Mouse (Mus musculus) embryonic fibroblast, embryonic 13.5 days (primary cell): ENCODE data around the gene Itgam. TPM values are rescaled to one million over a fixed set of nuclear protein-coding genes. Genes with fewer than 3 reads are reported as not detected.
"Not testable (repeated sequence)": the region's sequence is repeated elsewhere in the genome, so short reads cannot be mapped to it uniquely, and the experiment has no call there.

Experiments used
- H3K27ac ChIP-seq: 2 replicates; pipeline ENCODE4 v1.5.1; 2012; ENCODE audit warnings: low read length, control low read depth, inconsistent platforms; ENCODE audit not compliant: insufficient read depth
- H3K4me1 ChIP-seq: 2 replicates; pipeline ENCODE4 v1.6.1; 2011; ENCODE audit warnings: low read length; ENCODE audit not compliant: control insufficient read depth, insufficient read depth
- H3K4me3 ChIP-seq: 2 replicates; pipeline ENCODE4 v1.5.1; 2011; ENCODE audit warnings: mild to moderate bottlenecking, control low read depth, low read length; ENCODE audit not compliant: insufficient read depth
- CTCF ChIP-seq: IDR thresholded peaks from 2 replicates; pipeline ENCODE4 v1.5.1; 2011; ENCODE audit warnings: mild to moderate bottlenecking, control low read depth, low read length, moderate library complexity, borderline replicate concordance; ENCODE audit not compliant: insufficient read depth
- POLR2A ChIP-seq: IDR thresholded peaks from 2 replicates; pipeline ENCODE4 v1.6.1; 2011; ENCODE audit warnings: low read depth, mild to moderate bottlenecking, control low read depth, low read length, moderate library complexity
- polyA plus RNA-seq: library from polyadenylated mRNA; stranded (reverse); fragments of >200 nt; gene quantifications from 2 replicates; pipeline ENCODE4 v1.2.4, GENCODE M21; 2011; ENCODE audit warnings: low read depth; ENCODE audit not compliant: missing spikeins, insufficient read length

The Itgam gene
- 0.20 and 1.8 TPM in 2 replicates for polyA plus RNA-seq

- TF ChIP-seq CTCF = no peak
- TF ChIP-seq POLR2A = no peak
- Histone ChIP-seq H3K27ac (no peak within 1 kb of the TSS), H3K4me3 (no peak within 1 kb of the TSS), H3K4me1 (no peaks in the 10 kb centered on the region)
Observed at GRCm38 (mm10) chr7:128062456-128062855, at the start of gene Itgam, which contains the start of gene Gm49368. Itgam (plus strand) TSS chr7:128062640. Gm49368 (plus strand) TSS chr7:128062683.

DNA sequence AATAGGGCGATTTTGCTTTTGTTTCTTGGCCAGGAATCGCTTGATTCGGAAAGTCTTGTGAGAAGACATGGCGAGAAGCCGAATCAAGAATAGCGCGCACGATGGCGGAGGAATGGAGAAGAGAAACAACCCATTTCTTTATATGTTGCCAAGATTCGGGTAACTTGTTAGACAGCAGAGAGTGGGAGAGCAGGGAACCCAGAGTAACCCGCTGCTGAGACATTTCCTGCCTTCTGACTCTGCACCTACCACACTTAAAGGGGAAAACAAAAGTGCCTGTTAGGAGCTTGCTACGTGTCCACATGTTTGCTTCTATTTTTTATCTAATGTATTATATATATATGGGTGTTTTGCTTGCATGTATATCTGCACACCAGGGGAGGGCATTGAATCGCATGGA, 49.3 kb upstream of the Itgam start:
- no peak overlapping the region for H3K27ac ChIP-seq
- H3K4me1 ChIP-seq = peaks cover 7% of the 10 kb centered on the region; the same call in 1 of the 2 replicates
- H3K4me3 ChIP-seq = no peak overlapping the region
- TF ChIP-seq CTCF = no peak
- no peak for TF ChIP-seq POLR2A

GRCm38 (mm10) chr7:128016134-128016533, 46.3 kb upstream of the Itgam start:
- H3K4me3 ChIP-seq, H3K4me1 ChIP-seq: not testable (repeated sequence)
- peak overlapping the region; percentile 41; the same call in 1 of the 2 replicates for H3K27ac ChIP-seq

DNA sequence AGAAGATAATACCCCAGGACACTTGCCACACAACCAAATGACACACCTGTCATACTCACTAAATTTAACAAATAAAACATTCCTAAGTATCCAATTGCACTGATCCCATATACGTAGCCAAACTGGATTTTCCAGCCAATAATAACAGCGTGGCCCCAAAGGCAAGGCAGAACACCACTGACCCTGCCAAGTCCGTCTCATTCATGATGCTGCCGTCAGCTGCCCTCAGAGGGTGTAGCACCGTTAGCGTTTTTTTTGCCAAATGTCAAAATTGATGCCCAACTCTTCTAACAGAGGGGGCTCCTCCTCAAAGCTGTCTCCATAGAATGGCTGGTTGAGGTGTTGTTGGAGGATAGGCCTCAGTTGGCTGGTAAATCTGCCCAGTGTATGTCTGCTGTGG, 45.8 kb upstream of the Itgam start:
- no peak overlapping the region for H3K27ac ChIP-seq
- no peak overlapping the region for H3K4me3 ChIP-seq
- TF ChIP-seq CTCF (no peak), POLR2A (no peak)
- H3K4me1 ChIP-seq = peaks cover 7% of the 10 kb centered on the region; the same call in 1 of the 2 replicates

DNA sequence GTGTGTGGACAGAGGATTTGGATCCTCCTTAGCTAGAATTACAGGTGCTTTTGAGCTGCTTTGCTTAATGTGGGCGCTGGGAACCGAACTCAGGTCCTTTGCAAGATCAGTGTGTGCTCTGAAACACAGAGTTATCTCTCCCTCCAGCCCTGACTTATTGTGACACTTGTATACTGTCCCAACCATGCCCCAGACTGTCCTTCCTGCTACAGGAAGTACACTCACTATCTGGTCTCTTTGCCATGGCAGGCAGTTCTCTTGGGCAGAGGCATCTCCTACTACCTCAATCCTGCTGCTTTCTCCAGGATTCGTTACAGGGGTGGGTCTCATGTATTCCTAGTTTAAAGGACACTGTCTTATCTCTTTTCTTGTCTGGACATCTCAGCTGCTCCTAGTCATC, 44.2 kb upstream of the Itgam start:
- Histone ChIP-seq H3K4me3 (no peak overlapping the region), H3K4me1 (peaks cover 7% of the 10 kb centered on the region; the same call in 1 of the 2 replicates), H3K27ac (no peak overlapping the region)
- TF ChIP-seq CTCF = no peak
- TF ChIP-seq POLR2A = no peak

DNA sequence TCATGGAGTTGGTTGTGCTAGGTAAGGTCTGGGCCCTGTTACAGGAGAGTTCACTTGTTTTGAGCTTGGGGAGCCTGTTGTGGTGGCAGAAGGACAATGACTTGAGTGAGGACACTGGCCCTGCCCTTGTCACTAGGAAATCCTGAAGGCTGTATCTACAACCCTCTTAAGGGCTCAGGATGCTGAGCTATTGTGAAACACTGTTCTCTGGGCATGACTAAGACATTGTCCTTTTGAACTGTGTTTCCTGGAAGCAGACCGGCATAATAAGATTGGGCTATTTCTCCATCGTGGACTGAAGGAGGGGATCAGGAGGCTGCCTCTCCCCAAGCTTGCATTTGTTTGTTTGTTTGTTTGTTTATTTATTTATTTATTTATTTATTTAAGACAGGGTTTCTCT, 43.3 kb upstream of the Itgam start:
- TF ChIP-seq POLR2A (no peak), CTCF (no peak)
- H3K4me3 ChIP-seq = no peak overlapping the region
- H3K4me1 ChIP-seq = peaks cover 7% of the 10 kb centered on the region; the same call in 1 of the 2 replicates
- H3K27ac ChIP-seq = no peak overlapping the region

GRCm38 (mm10) chr7:128022974-128023373, 39.5 kb upstream of the Itgam start:
- Histone ChIP-seq H3K27ac (peak overlapping the region; percentile 63), H3K4me3 (no peak overlapping the region), H3K4me1 (peaks cover 6% of the 10 kb centered on the region; the same call in 1 of the 2 replicates)
- TF ChIP-seq CTCF = no peak
- TF ChIP-seq POLR2A = no peak

- Histone ChIP-seq H3K4me3 (no peak overlapping the region), H3K4me1 (peaks cover 6% of the 10 kb centered on the region; the same call in 1 of the 2 replicates), H3K27ac (peak overlapping the region; percentile 88)
- TF ChIP-seq CTCF (no peak), POLR2A (no peak)
Observed at GRCm38 (mm10) chr7:128023565-128023964, 38.9 kb upstream of the Itgam start.

DNA sequence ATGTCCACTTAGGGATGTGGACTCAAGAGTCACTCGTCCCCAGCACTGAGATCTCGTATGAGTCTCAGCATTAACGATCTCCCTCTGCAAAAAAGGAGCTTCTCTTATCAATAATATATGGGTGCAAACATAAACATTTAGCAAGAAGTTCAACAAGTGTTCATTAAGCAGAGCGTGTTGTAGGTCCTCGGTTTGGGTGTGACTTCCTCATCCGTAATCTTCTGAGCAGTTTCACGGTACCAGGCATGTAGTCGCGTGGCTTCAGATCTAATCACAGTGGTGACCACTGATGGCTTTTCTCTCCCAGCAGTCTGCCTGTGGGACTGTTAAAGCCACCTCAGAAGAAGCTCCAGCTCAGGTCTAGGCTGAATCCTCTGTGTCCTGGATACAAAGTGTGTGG, 38.1 kb upstream of the Itgam start:
- Histone ChIP-seq H3K4me3 (no peak overlapping the region), H3K27ac (peak overlapping the region; percentile 88), H3K4me1 (peaks cover 6% of the 10 kb centered on the region; the same call in 1 of the 2 replicates)
- TF ChIP-seq CTCF (no peak), POLR2A (no peak)

DNA sequence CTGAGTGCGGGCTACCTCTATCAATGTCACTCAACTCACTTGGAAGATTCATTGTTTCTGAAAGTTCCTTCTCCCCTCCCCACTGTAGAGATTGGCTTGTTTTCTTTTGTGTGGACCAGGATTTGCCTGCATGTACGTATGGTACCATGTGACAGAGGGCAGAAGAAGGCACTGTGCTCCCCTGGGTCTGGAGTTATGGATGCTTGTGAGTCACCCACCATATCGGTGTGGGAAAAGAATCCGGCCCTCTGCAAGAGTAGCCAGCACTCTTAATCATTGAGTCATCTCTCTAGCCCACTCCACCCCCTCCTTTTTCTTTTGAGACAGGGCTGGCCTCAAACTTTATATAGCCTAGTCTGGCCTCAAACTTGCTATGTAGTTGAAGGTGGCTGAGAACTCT, 37.5 kb upstream of the Itgam start:
- Histone ChIP-seq H3K4me1 (peaks cover 6% of the 10 kb centered on the region; the same call in 1 of the 2 replicates), H3K27ac (peak overlapping the region; percentile 91), H3K4me3 (no peak overlapping the region)
- no peak for TF ChIP-seq CTCF
- TF ChIP-seq POLR2A = no peak

DNA sequence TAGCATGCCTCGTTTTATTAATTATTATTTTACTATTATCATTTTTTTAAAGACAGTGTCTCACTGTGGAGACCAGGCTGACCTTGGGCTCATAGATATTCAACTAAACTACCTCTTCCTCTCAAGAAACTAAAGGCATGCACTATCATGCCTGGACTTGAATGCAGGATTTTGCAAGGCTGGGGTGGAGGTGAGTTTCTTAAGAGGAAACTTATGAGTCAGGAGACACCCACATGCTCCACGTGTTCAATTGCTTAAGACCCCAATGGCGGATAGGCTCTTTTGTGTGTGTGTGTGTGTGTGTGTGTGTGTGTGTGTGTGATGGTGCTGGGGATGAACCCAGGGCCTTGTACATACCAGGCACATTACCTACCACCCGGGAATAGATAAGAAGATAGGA, 37.1 kb upstream of the Itgam start:
- no peak for TF ChIP-seq POLR2A
- TF ChIP-seq CTCF = no peak
- Histone ChIP-seq H3K27ac (peak overlapping the region; percentile 91), H3K4me1 (peaks cover 6% of the 10 kb centered on the region; the same call in 1 of the 2 replicates)

More for the DNA sequence above, 37.1 kb upstream of the Itgam start:
- no peak overlapping the region for H3K4me3 ChIP-seq
